Mouse (Mus musculus): ENCODE results near the gene Pip5k1b.

DNA sequence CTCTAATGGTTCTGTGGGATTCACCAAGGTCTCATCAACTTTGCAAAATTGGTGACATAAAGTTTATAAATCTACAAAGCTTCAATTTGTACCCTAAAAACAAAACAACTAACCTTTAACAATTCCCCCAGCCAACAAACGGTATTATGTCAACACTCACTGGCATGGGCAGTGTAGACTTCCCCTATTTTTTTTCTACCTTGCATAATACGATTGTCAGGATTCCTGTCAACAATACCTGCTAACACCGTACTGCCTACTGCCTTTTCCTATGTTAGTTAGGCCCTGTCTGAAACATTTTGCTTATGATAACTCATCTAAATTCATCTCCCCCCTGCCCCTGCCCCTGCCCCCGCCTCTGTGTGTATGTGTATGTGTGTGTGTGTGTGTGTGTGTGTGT is 61.8 kb downstream of the Pip5k1b start:
- TF ChIP-seq CTCF (IDR thresholded peaks at IDR 0.05; ENCODE audit: borderline replicate concordance, extremely low read depth, insufficient read depth, insufficient read length) (no peak), POLR2A (IDR thresholded peaks at IDR 0.05; ENCODE audit: borderline replicate concordance, extremely low read depth, insufficient read depth, insufficient read length, poor library complexity, severe bottlenecking) (no peak)

All from brain, embryonic 14.5 days (tissue).